Comparison of ENCODE assay signal across 9 mouse cellular contexts in genomic region chr14:79156526-79157411, GRCm38 (mm10).
A peak's percentile ranks its signal among the peaks of the same experiment; 100 is the strongest.
DNase-seq lines count a peak whose midpoint lies in the region; ATAC-seq lines count a peak whose summit lies in the region.
"Had no signal": no experiment of that assay in that cellular context is flagged by ENCODE, and none has a peak within 500 bp of the region (broad histone marks: within the 10 kb centered on the region; RNA-seq: fewer than 3 reads in every experiment).

No protein-coding gene starts in this region.

- H3K4me2 ChIP-seq in hindbrain, embryonic 13.5 days: no peak overlapping the region
- no peak overlapping the region for H3K4me2 ChIP-seq in hindbrain, embryonic 11.5 days (replicated peaks; ENCODE audit: low read depth, low read length)
- no peak overlapping the region for H3K4me2 ChIP-seq in embryonic facial prominence, embryonic 13.5 days

- no peak for DNase-seq in hindbrain, embryonic 11.5 days (ENCODE audit: low spot score)
- DNase-seq in brain, adult 2 months (ENCODE audit: low read depth, low spot score): peak; percentile 93
- DNase-seq in adrenal gland, adult 8-10 months: no peak
- DNase-seq in left cerebral cortex, adult 18-20 months (ENCODE audit: low spot score in 2 of 2): no peak
- DNase-seq: right cerebral cortex, adult 18-20 months had no signal

- H3K36me3 ChIP-seq in hindbrain, embryonic 13.5 days: peaks cover 5% of the 10 kb centered on the region
- no peaks in the 10 kb centered on the region for H3K36me3 ChIP-seq in hindbrain, embryonic 11.5 days (ENCODE audit: control insufficient read depth, insufficient read depth, low read length)
- no peaks in the 10 kb centered on the region for H3K36me3 ChIP-seq in embryonic facial prominence, embryonic 13.5 days

- 77% methylated on average over 10 of the region's 10 CpGs for WGBS in hindbrain, embryonic 13.5 days
- WGBS in hindbrain, embryonic 11.5 days: 78% methylated on average over 10 of the region's 10 CpGs
- WGBS in embryonic facial prominence, embryonic 13.5 days: 72% methylated on average over 10 of the region's 10 CpGs

- H3K9me3 ChIP-seq in hindbrain, embryonic 13.5 days: no peaks in the 10 kb centered on the region
- no peaks in the 10 kb centered on the region for H3K9me3 ChIP-seq in hindbrain, embryonic 11.5 days (ENCODE audit: control insufficient read depth, low read length)
- no peaks in the 10 kb centered on the region for H3K9me3 ChIP-seq in embryonic facial prominence, embryonic 13.5 days

- no peak; the same call in 1 of the 2 replicates for ATAC-seq in hindbrain, embryonic 13.5 days (ENCODE audit: low FRiP score)
- ATAC-seq in hindbrain, embryonic 11.5 days (ENCODE audit: low FRiP score): no peak
- no peak for ATAC-seq in embryonic facial prominence, embryonic 13.5 days (ENCODE audit: insufficient number of reproducible peaks, insufficient read depth, low FRiP score, low TSS enrichment, low read depth)
- no peak for ATAC-seq in CD4-positive, CD25-positive, alpha-beta regulatory T cell, adult 4 months

- H3K27me3 ChIP-seq in hindbrain, embryonic 13.5 days: no peaks in the 10 kb centered on the region
- no peaks in the 10 kb centered on the region for H3K27me3 ChIP-seq in hindbrain, embryonic 11.5 days (ENCODE audit: control insufficient read depth, insufficient read depth, low read length)
- no peaks in the 10 kb centered on the region for H3K27me3 ChIP-seq in embryonic facial prominence, embryonic 13.5 days

- H3K4me1 ChIP-seq in hindbrain, embryonic 13.5 days (replicated peaks): peaks cover 26% of the 10 kb centered on the region
- no peaks in the 10 kb centered on the region for H3K4me1 ChIP-seq in hindbrain, embryonic 11.5 days (replicated peaks; ENCODE audit: control insufficient read depth, insufficient read depth, low read length)
- peaks cover 37% of the 10 kb centered on the region for H3K4me1 ChIP-seq in brown adipose tissue, adult 24 weeks (ENCODE audit: control insufficient read depth, insufficient read depth, insufficient read length, low read length)
- H3K4me1 ChIP-seq in embryonic facial prominence, embryonic 13.5 days: peaks cover 29% of the 10 kb centered on the region

- H3K27ac ChIP-seq in hindbrain, embryonic 13.5 days: peak overlapping the region; percentile 62; the same call in 1 of the 2 replicates
- H3K27ac ChIP-seq in hindbrain, embryonic 11.5 days (ENCODE audit: low read depth, low read length): no peak overlapping the region
- H3K27ac ChIP-seq in brown adipose tissue, adult 24 weeks (replicated peaks; ENCODE audit: low read depth, low read length): peak overlapping the region; percentile 87
- H3K27ac ChIP-seq in embryonic facial prominence, embryonic 13.5 days: peak overlapping the region; percentile 11; the same call in 1 of the 2 replicates

- H3K4me3 ChIP-seq in hindbrain, embryonic 13.5 days: no peak overlapping the region
- no peak overlapping the region for H3K4me3 ChIP-seq in hindbrain, embryonic 11.5 days (ENCODE audit: low read depth, low read length)
- no peak overlapping the region for H3K4me3 ChIP-seq in brown adipose tissue, adult 24 weeks (ENCODE audit: insufficient read depth, low read depth, low read length)
- H3K4me3 ChIP-seq in embryonic facial prominence, embryonic 13.5 days: no peak overlapping the region

- no peak overlapping the region for H3K9ac ChIP-seq in hindbrain, embryonic 13.5 days
- H3K9ac ChIP-seq in hindbrain, embryonic 11.5 days (ENCODE audit: low read depth, low read length): no peak overlapping the region
- H3K9ac ChIP-seq in embryonic facial prominence, embryonic 13.5 days: no peak overlapping the region
